Mouse (Mus musculus) small intestine, adult 10 weeks (tissue): ENCODE data around the gene Tac1. TPM values are rescaled to one million over a fixed set of nuclear protein-coding genes. Genes with fewer than 3 reads are reported as not detected.

ENCODE experiments used
- polyA plus RNA-seq: library from polyadenylated mRNA; stranded (reverse); fragments of 350-450 nt; fragmentation: Illumina TruSeq; extraction: RNeasy Lipid Tissue Mini Kit (QIAGEN cat#74804); gene quantifications from one replicate; pipeline ENCODE4 v1.2.3, GENCODE M21; 2014; ENCODE audit warnings: low replicate concordance

Gene Tac1
- polyA plus RNA-seq, result 22.1 TPM

GRCm38 (mm10) chr6:7554829-7555391 is at the start of gene Tac1:
TSS of gene Tac1 (plus strand) at chr6:7554879.

Other genes starting within 250 kb of the Tac1 start
- 20.2 TPM for gene Asns, start 138.4 kb downstream of the Tac1 start, polyA plus RNA-seq